Mouse (Mus musculus) skeletal muscle tissue, adult 2 months (tissue): Measurements from ENCODE around the gene Gm20865.
"Not testable (repeated sequence)": the region's sequence is repeated elsewhere in the genome, so short reads cannot be mapped to it uniquely, and the experiment has no call there.

Experiments used
- DNase-seq: peaks from one replicate; pipeline ENCODE4 v3.0.0-alpha.2; 2012; ENCODE audit warnings: low read depth, low spot score

Gene Gm20865

GRCm38 (mm10) chrY:21241275-21241674 lies at the start of gene Gm20865:
TSS of gene Gm20865 (plus strand) at chrY:21241575.
- DNase-seq: not testable (repeated sequence)
